In the genomic region with DNA sequence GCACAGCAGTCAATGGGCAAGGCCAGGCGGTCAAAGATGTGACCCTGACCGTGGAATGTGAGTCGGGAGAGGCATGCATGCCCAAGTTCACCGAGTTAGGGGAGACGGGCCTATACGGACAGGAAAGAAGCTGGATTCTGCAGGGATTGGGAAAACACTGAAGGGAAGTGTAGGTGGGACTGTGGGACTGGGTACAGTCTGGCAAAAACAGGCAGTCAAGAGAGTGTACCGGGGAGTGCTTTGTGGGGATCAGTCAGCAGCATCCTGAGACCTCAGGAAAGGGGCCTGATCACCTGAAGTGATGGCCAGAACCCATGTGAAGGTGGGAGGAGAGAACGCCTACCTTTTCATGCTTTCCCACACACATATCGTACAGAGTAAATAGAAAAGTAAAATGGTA, we compare ENCODE assay signal across 17 mouse cellular contexts. TPM values are rescaled to one million over a fixed set of nuclear protein-coding genes. Genes with fewer than 3 reads are reported as not detected.
DNase-seq lines count a peak whose midpoint lies in the region; ATAC-seq lines count a peak whose summit lies in the region.
"Had no signal": no experiment of that assay in that cellular context is flagged by ENCODE, and none has a peak within 500 bp of the region (broad histone marks: within the 10 kb centered on the region; RNA-seq: fewer than 3 reads in every experiment).

No protein-coding gene starts in this region.

- H3K4me3 ChIP-seq in hindbrain, embryonic 10.5 days, result peak overlapping the region; percentile 28
- H3K4me3 ChIP-seq in hindbrain, embryonic 12.5 days, result no peak overlapping the region
- peak overlapping the region; percentile 46; the same call in 1 of the 2 replicates for H3K4me3 ChIP-seq in hindbrain, embryonic 14.5 days (replicated peaks; ENCODE audit: low read length)

- no peak overlapping the region for H3K4me2 ChIP-seq in hindbrain, embryonic 12.5 days (replicated peaks)
- peak overlapping the region; percentile 76 for H3K4me2 ChIP-seq in hindbrain, embryonic 14.5 days (replicated peaks)
- H3K4me2 ChIP-seq: liver, embryonic 13.5 days had no signal

- peaks cover 73% of the 10 kb centered on the region for H3K4me1 ChIP-seq in hindbrain, embryonic 10.5 days (replicated peaks)
- peaks cover 43% of the 10 kb centered on the region for H3K4me1 ChIP-seq in hindbrain, embryonic 12.5 days
- H3K4me1 ChIP-seq in hindbrain, embryonic 14.5 days (replicated peaks; ENCODE audit: control insufficient read depth, insufficient read depth, low read length), result peaks cover 45% of the 10 kb centered on the region

- DNase-seq in hindbrain, embryonic 10.5 days (ENCODE audit: low spot score), result no peak
- peak; percentile 49 for DNase-seq in right cerebral cortex, adult 18-20 months
- DNase-seq in right cerebral cortex, postnatal 10 days (ENCODE audit: low spot score in 2 of 2), result no peak
- no peak for DNase-seq in hindbrain, embryonic 14.5 days (ENCODE audit: low spot score)
- DNase-seq in cerebellum, adult 9-11 months, result no peak
- no peak for DNase-seq in natural killer cell, adult 2 months (ENCODE audit: low spot score in 2 of 2)
- DNase-seq: B cell, adult 2 months; cerebellum, adult 11-12 months; heart, postnatal 14 days; left cerebral cortex, postnatal 4 days; liver, embryonic 13.5 days; retina, postnatal 1 day; thymus, postnatal 36 days had no signal

- no peak overlapping the region for H3K9ac ChIP-seq in hindbrain, embryonic 12.5 days
- no peak overlapping the region for H3K9ac ChIP-seq in hindbrain, embryonic 14.5 days
- H3K9ac ChIP-seq: embryonic facial prominence, embryonic 15.5 days; liver, embryonic 13.5 days had no signal

- ATAC-seq in hindbrain, embryonic 12.5 days (ENCODE audit: low FRiP score), result no peak
- ATAC-seq in hindbrain, embryonic 14.5 days (ENCODE audit: low FRiP score), result no peak
- ATAC-seq: intestine, embryonic 16.5 days; lung, postnatal 0 days had no signal

- peaks cover 100% of the 10 kb centered on the region for H3K27me3 ChIP-seq in hindbrain, embryonic 10.5 days (ENCODE audit: insufficient read depth, poor library complexity, severe bottlenecking)
- peaks cover 99% of the 10 kb centered on the region for H3K27me3 ChIP-seq in hindbrain, embryonic 12.5 days
- peaks cover 93% of the 10 kb centered on the region for H3K27me3 ChIP-seq in hindbrain, embryonic 14.5 days (ENCODE audit: control insufficient read depth, insufficient read depth, low read length)

- WGBS in hindbrain, embryonic 10.5 days, result 18% methylated on average over 9 of the region's 9 CpGs
- 16% methylated on average over 9 of the region's 9 CpGs for WGBS in hindbrain, embryonic 12.5 days
- 18% methylated on average over 9 of the region's 9 CpGs for WGBS in hindbrain, embryonic 14.5 days

- H3K27ac ChIP-seq in hindbrain, embryonic 10.5 days, result no peak overlapping the region
- no peak overlapping the region for H3K27ac ChIP-seq in hindbrain, embryonic 12.5 days
- H3K27ac ChIP-seq in hindbrain, embryonic 14.5 days, result no peak overlapping the region
- H3K27ac ChIP-seq: embryonic facial prominence, embryonic 15.5 days; liver, embryonic 13.5 days had no signal

- H3K36me3 ChIP-seq in hindbrain, embryonic 10.5 days, result no peaks in the 10 kb centered on the region
- H3K36me3 ChIP-seq in hindbrain, embryonic 12.5 days, result no peaks in the 10 kb centered on the region
- H3K36me3 ChIP-seq in hindbrain, embryonic 14.5 days (replicated peaks; ENCODE audit: control insufficient read depth, insufficient read depth), result no peaks in the 10 kb centered on the region
- H3K36me3 ChIP-seq: embryonic facial prominence, embryonic 15.5 days; liver, embryonic 13.5 days had no signal

- peaks cover 3% of the 10 kb centered on the region; the same call in 1 of the 2 replicates for H3K9me3 ChIP-seq in hindbrain, embryonic 10.5 days
- H3K9me3 ChIP-seq in hindbrain, embryonic 12.5 days (replicated peaks), result no peaks in the 10 kb centered on the region
- no peaks in the 10 kb centered on the region for H3K9me3 ChIP-seq in hindbrain, embryonic 14.5 days (ENCODE audit: control insufficient read depth, low read length)
- H3K9me3 ChIP-seq: embryonic facial prominence, embryonic 15.5 days; liver, embryonic 13.5 days had no signal

RNA-seq across cellular contexts. Expression of gene Icam5, which starts 3.7 kb away (rescaled TPM):
- 0.07 TPM in 1 of 2 replicates, not detected in the other for polyA plus RNA-seq in hindbrain, embryonic 10.5 days (2016; fragmentation: Nextera tagmentation; extraction: Ambion mirVana)
- 0.13 and 0.23 TPM in 2 replicates for polyA plus RNA-seq in hindbrain, embryonic 12.5 days (2016; fragmentation: Nextera tagmentation; extraction: Ambion mirVana)
- 1.6 and 1.9 TPM in 2 replicates for polyA plus RNA-seq in hindbrain, embryonic 14.5 days (2014; fragmentation: Nextera tagmentation; extraction: Ambion mirVana)

RNA-seq across cellular contexts. Expression of gene Icam4, which starts 6.4 kb away (rescaled TPM):
- polyA plus RNA-seq in hindbrain, embryonic 10.5 days (2016; fragmentation: Nextera tagmentation; extraction: Ambion mirVana), result 5.9 and 6.0 TPM in 2 replicates
- 1.7 and 2.1 TPM in 2 replicates for polyA plus RNA-seq in hindbrain, embryonic 12.5 days (2016; fragmentation: Nextera tagmentation; extraction: Ambion mirVana)
- 0.31 TPM in 1 of 2 replicates, not detected in the other for polyA plus RNA-seq in hindbrain, embryonic 14.5 days (2014; fragmentation: Nextera tagmentation; extraction: Ambion mirVana)

RNA-seq across cellular contexts. Expression of gene Icam1, which starts 19.8 kb away (rescaled TPM):
- polyA plus RNA-seq in hindbrain, embryonic 10.5 days (2016; fragmentation: Nextera tagmentation; extraction: Ambion mirVana), result 5.1 and 5.8 TPM in 2 replicates
- 5.2 and 5.5 TPM in 2 replicates for polyA plus RNA-seq in hindbrain, embryonic 12.5 days (2016; fragmentation: Nextera tagmentation; extraction: Ambion mirVana)
- 3.6 and 3.8 TPM in 2 replicates for polyA plus RNA-seq in hindbrain, embryonic 14.5 days (2014; fragmentation: Nextera tagmentation; extraction: Ambion mirVana)

RNA-seq across cellular contexts. Expression of gene Zglp1, which starts 31.3 kb away (rescaled TPM):
- 1.0 TPM in 2 replicates for polyA plus RNA-seq in hindbrain, embryonic 10.5 days (2016; fragmentation: Nextera tagmentation; extraction: Ambion mirVana)
- 2.4 TPM in 1 of 2 replicates, not detected in the other for polyA plus RNA-seq in hindbrain, embryonic 12.5 days (2016; fragmentation: Nextera tagmentation; extraction: Ambion mirVana)
- polyA plus RNA-seq in hindbrain, embryonic 14.5 days (2014; fragmentation: Nextera tagmentation; extraction: Ambion mirVana), result 1.0 and 2.0 TPM in 2 replicates
- polyA plus RNA-seq: lung, postnatal 0 days had no signal

RNA-seq across cellular contexts. Expression of gene Mrpl4, which starts 33.0 kb away (rescaled TPM):
- 136 and 150 TPM in 2 replicates for polyA plus RNA-seq in hindbrain, embryonic 10.5 days (2016; fragmentation: Nextera tagmentation; extraction: Ambion mirVana)
- 103 and 106 TPM in 2 replicates for polyA plus RNA-seq in hindbrain, embryonic 12.5 days (2016; fragmentation: Nextera tagmentation; extraction: Ambion mirVana)
- polyA plus RNA-seq in hindbrain, embryonic 14.5 days (2014; fragmentation: Nextera tagmentation; extraction: Ambion mirVana), result 97.3 and 102 TPM in 2 replicates
